Mouse (Mus musculus) E14TG2a.4 (cell line): ENCODE measurements around the gene 1600012H06Rik.

Experiments used
- CTCF ChIP-seq: conservative IDR thresholded peaks from 2 replicates; pipeline ENCODE4 v1.5.1; 2014; ENCODE audit warnings: low read length
- NANOG ChIP-seq: IDR thresholded peaks from 2 replicates; pipeline ENCODE4 v1.6.1; 2014; ENCODE audit warnings: borderline replicate concordance, low read length, mixed read lengths
- POU5F1 ChIP-seq: IDR thresholded peaks from 2 replicates; pipeline ENCODE4 v1.6.1; 2014; ENCODE audit warnings: low read length, borderline replicate concordance

- TF ChIP-seq CTCF, result no peak
- no peak for TF ChIP-seq NANOG
- no peak for TF ChIP-seq POU5F1
Measured at GRCm38 (mm10) chr17:14914401-14914800, 28.6 kb upstream of the 1600012H06Rik start.
